7 mouse cellular contexts compared by ENCODE assay signal in the genomic region with DNA sequence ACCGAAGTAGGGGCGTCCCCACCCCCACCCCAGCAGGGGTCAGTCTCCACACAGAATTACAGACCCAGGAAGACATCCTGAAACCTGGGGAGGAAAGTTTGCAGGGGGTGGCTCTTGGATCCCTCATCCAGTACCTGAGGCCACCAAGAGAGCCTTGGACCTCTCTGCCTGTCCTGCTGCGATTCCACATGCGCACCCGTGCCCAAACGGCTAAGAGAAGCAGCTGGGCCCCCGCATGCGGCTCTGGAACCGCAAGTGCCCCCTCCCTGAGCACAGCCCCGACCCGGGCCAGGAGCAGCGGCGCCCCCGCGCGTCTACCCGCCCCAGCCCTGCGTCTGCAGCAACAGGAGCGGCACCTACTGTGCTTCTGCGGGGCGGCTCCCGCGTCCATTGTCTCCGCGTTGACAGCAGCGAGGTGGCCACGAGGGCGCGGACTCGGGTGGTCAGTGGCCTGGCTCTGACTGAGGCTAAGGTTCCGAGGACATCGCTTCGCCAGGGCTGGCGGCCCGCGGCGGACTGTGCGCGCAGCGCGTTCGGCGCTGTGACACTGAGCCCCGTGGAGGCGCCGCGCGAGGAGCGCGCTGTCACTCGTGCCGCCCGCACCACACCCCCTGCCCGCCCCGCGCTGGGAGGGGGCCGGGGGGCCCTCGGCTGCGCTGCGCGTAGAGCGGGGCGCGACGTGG. TPM values are rescaled to one million over a fixed set of nuclear protein-coding genes. Genes with fewer than 3 reads are reported as not detected.
DNase-seq lines count a peak whose midpoint lies in the region; ATAC-seq and TF ChIP-seq lines count a peak whose summit lies in the region.

No protein-coding gene starts in this region.

- H3K4me2 ChIP-seq in liver, embryonic 11.5 days, result peak overlapping the region; percentile 55
- H3K4me2 ChIP-seq in liver, postnatal 0 days (ENCODE audit: low read depth, low read length), result no peak overlapping the region
- peak overlapping the region; percentile 83 for H3K4me2 ChIP-seq in embryonic facial prominence, embryonic 15.5 days (replicated peaks)
- peak overlapping the region; percentile 82 for H3K4me2 ChIP-seq in hindbrain, postnatal 0 days (ENCODE audit: low read depth, low read length)

- no peak for DNase-seq in liver, embryonic 11.5 days (ENCODE audit: low spot score)
- DNase-seq in liver, postnatal 0 days, result no peak
- DNase-seq in hindbrain, postnatal 0 days (ENCODE audit: low spot score), result peak; percentile 57
- peak; percentile 53 to 62 for DNase-seq in right cerebral cortex, adult 2 months (ENCODE audit: low spot score in 2 of 2)
- no peak for DNase-seq in adrenal gland, adult 2 months

- TF ChIP-seq EP300 in liver, postnatal 0 days (IDR thresholded peaks at IDR 0.05; ENCODE audit: low read depth), result no peak

- H3K9me3 ChIP-seq in liver, embryonic 11.5 days (ENCODE audit: control insufficient read depth, low read length), result no peaks in the 10 kb centered on the region
- H3K9me3 ChIP-seq in liver, postnatal 0 days (ENCODE audit: low read length), result no peaks in the 10 kb centered on the region
- H3K9me3 ChIP-seq in embryonic facial prominence, embryonic 15.5 days (replicated peaks), result no peaks in the 10 kb centered on the region
- no peaks in the 10 kb centered on the region for H3K9me3 ChIP-seq in hindbrain, postnatal 0 days (ENCODE audit: low read length)

- no peak overlapping the region for H3K9ac ChIP-seq in liver, embryonic 11.5 days (ENCODE audit: low read depth, low read length)
- H3K9ac ChIP-seq in liver, postnatal 0 days (replicated peaks), result no peak overlapping the region
- H3K9ac ChIP-seq in embryonic facial prominence, embryonic 15.5 days, result no peak overlapping the region
- H3K9ac ChIP-seq in hindbrain, postnatal 0 days (replicated peaks; ENCODE audit: low read length), result peak overlapping the region; percentile 70

- no peak for TF ChIP-seq CTCF in liver, postnatal 0 days (IDR thresholded peaks at IDR 0.05; ENCODE audit: low read depth)
- TF ChIP-seq CTCF in hindbrain, postnatal 0 days (IDR thresholded peaks at IDR 0.05; ENCODE audit: low read depth), result no peak

- no peaks in the 10 kb centered on the region for H3K36me3 ChIP-seq in liver, embryonic 11.5 days (ENCODE audit: control insufficient read depth, insufficient read depth, low read length)
- H3K36me3 ChIP-seq in liver, postnatal 0 days (replicated peaks; ENCODE audit: insufficient read depth, low read length), result no peaks in the 10 kb centered on the region
- no peaks in the 10 kb centered on the region for H3K36me3 ChIP-seq in embryonic facial prominence, embryonic 15.5 days
- no peaks in the 10 kb centered on the region for H3K36me3 ChIP-seq in hindbrain, postnatal 0 days (ENCODE audit: insufficient read depth, low read length)

- H3K4me3 ChIP-seq in liver, embryonic 11.5 days (ENCODE audit: low read depth, low read length), result peak overlapping the region; percentile 29
- no peak overlapping the region for H3K4me3 ChIP-seq in liver, postnatal 0 days (ENCODE audit: low read depth, low read length)
- H3K4me3 ChIP-seq in embryonic facial prominence, embryonic 15.5 days (replicated peaks), result peak overlapping the region; percentile 40
- peak overlapping the region; percentile 50 for H3K4me3 ChIP-seq in hindbrain, postnatal 0 days (ENCODE audit: low read length)

- no peak for ATAC-seq in liver, embryonic 11.5 days (replicated peaks; ENCODE audit: low FRiP score)
- ATAC-seq in liver, postnatal 0 days, result no peak
- no peak for ATAC-seq in embryonic facial prominence, embryonic 15.5 days (ENCODE audit: insufficient number of reproducible peaks, low FRiP score, low TSS enrichment, low read depth)
- peak; percentile 55 for ATAC-seq in hindbrain, postnatal 0 days
- no peak for ATAC-seq in CD4-positive, CD25-positive, alpha-beta regulatory T cell, adult 4 months

- H3K4me1 ChIP-seq in liver, embryonic 11.5 days (replicated peaks; ENCODE audit: control insufficient read depth, insufficient read depth, low read length), result no peaks in the 10 kb centered on the region
- no peaks in the 10 kb centered on the region for H3K4me1 ChIP-seq in liver, postnatal 0 days (ENCODE audit: insufficient read depth)
- peaks cover 10% of the 10 kb centered on the region for H3K4me1 ChIP-seq in embryonic facial prominence, embryonic 15.5 days
- H3K4me1 ChIP-seq in hindbrain, postnatal 0 days (ENCODE audit: insufficient read depth, low read length), result peaks cover 24% of the 10 kb centered on the region

- H3K27me3 ChIP-seq in liver, embryonic 11.5 days (replicated peaks; ENCODE audit: control insufficient read depth, insufficient read depth, low read length), result peaks cover 60% of the 10 kb centered on the region
- H3K27me3 ChIP-seq in liver, postnatal 0 days (ENCODE audit: insufficient read depth, low read length), result peaks cover 42% of the 10 kb centered on the region
- H3K27me3 ChIP-seq in embryonic facial prominence, embryonic 15.5 days, result peaks cover 61% of the 10 kb centered on the region
- H3K27me3 ChIP-seq in hindbrain, postnatal 0 days (ENCODE audit: insufficient read depth, low read length), result 0 out of 2 replicates have a peak, but pooled peaks cover 3% of the 10 kb centered on the region

- H3K27ac ChIP-seq in liver, embryonic 11.5 days (ENCODE audit: low read depth, low read length), result no peak overlapping the region
- no peak overlapping the region for H3K27ac ChIP-seq in liver, postnatal 0 days (ENCODE audit: low read depth)
- no peak overlapping the region for H3K27ac ChIP-seq in embryonic facial prominence, embryonic 15.5 days (replicated peaks)
- peak overlapping the region; percentile 48; the same call in 1 of the 2 replicates for H3K27ac ChIP-seq in hindbrain, postnatal 0 days

- WGBS in liver, embryonic 11.5 days, result 4% methylated on average over 62 of the region's 65 CpGs
- WGBS in liver, postnatal 0 days (ENCODE audit: insufficient replicate concordance), result 4% methylated on average over 62 of the region's 65 CpGs
- 4% methylated on average over 65 of the region's 65 CpGs for WGBS in embryonic facial prominence, embryonic 15.5 days
- WGBS in hindbrain, postnatal 0 days, result 2% methylated on average over 65 of the region's 65 CpGs

RNA-seq across cellular contexts. Expression of gene Plch2, which starts 13.8 kb away (rescaled TPM):
- polyA plus RNA-seq in liver, embryonic 11.5 days (2014; fragmentation: Nextera tagmentation; extraction: Ambion mirVana), result 0.12 and 0.43 TPM in 2 replicates
- 0.04 TPM in 1 of 2 replicates, not detected in the other for polyA plus RNA-seq in liver, postnatal 0 days (2015; fragmentation: Nextera tagmentation; extraction: Ambion mirVana)
- polyA plus RNA-seq in embryonic facial prominence, embryonic 15.5 days (2015; fragmentation: Nextera tagmentation; extraction: Ambion mirVana), result 22.4 and 24.4 TPM in 2 replicates
- total RNA-seq in hindbrain, postnatal 0 days (2014; rRNA removed), result 45.7 and 48.8 TPM in 2 replicates
- 12.5 and 12.8 TPM in 2 replicates for polyA plus RNA-seq in hindbrain, postnatal 0 days (2015; fragmentation: Nextera tagmentation; extraction: Ambion mirVana)
- not detected for polyA plus RNA-seq in CD4-positive, CD25-positive, alpha-beta regulatory T cell, adult 4 months (2017; shearing (Covaris generic))
- under 1 TPM; 0.40 to 0.83 TPM for total RNA-seq in adrenal gland, adult 2 months (2021)
- polyA plus RNA-seq in adrenal gland, adult 2 months (2012; rRNA removed), result 4.4 and 4.8 TPM in 2 replicates

RNA-seq across cellular contexts. Expression of gene Pex10, which starts 24.1 kb away (rescaled TPM):
- 7.2 and 9.0 TPM in 2 replicates for polyA plus RNA-seq in liver, embryonic 11.5 days (2014; fragmentation: Nextera tagmentation; extraction: Ambion mirVana)
- polyA plus RNA-seq in liver, postnatal 0 days (2015; fragmentation: Nextera tagmentation; extraction: Ambion mirVana), result 5.9 and 6.8 TPM in 2 replicates
- polyA plus RNA-seq in embryonic facial prominence, embryonic 15.5 days (2015; fragmentation: Nextera tagmentation; extraction: Ambion mirVana), result 21.6 and 22.1 TPM in 2 replicates
- total RNA-seq in hindbrain, postnatal 0 days (2014; rRNA removed), result 12.8 and 20.2 TPM in 2 replicates
- polyA plus RNA-seq in hindbrain, postnatal 0 days (2015; fragmentation: Nextera tagmentation; extraction: Ambion mirVana), result 15.4 and 15.9 TPM in 2 replicates
- 10 to 100 TPM in 1 of 2 experiments, 1 to 10 TPM in 1; 9.7 to 10.4 TPM for polyA plus RNA-seq in CD4-positive, CD25-positive, alpha-beta regulatory T cell, adult 4 months (2017; shearing (Covaris generic))
- 10 to 100 TPM; 17.9 to 23.9 TPM for total RNA-seq in adrenal gland, adult 2 months (2021)
- polyA plus RNA-seq in adrenal gland, adult 2 months (2012; rRNA removed), result 37.4 and 46.2 TPM in 2 replicates

RNA-seq across cellular contexts. Expression of gene Rer1, which starts 43.4 kb away (rescaled TPM):
- polyA plus RNA-seq in liver, embryonic 11.5 days (2014; fragmentation: Nextera tagmentation; extraction: Ambion mirVana), result 163 and 168 TPM in 2 replicates
- 111 and 118 TPM in 2 replicates for polyA plus RNA-seq in liver, postnatal 0 days (2015; fragmentation: Nextera tagmentation; extraction: Ambion mirVana)
- 157 and 164 TPM in 2 replicates for polyA plus RNA-seq in embryonic facial prominence, embryonic 15.5 days (2015; fragmentation: Nextera tagmentation; extraction: Ambion mirVana)
- total RNA-seq in hindbrain, postnatal 0 days (2014; rRNA removed), result 85.4 and 93.5 TPM in 2 replicates
- polyA plus RNA-seq in hindbrain, postnatal 0 days (2015; fragmentation: Nextera tagmentation; extraction: Ambion mirVana), result 129 and 136 TPM in 2 replicates
- 100 to 1,000 TPM in 1 of 2 experiments, 10 to 100 TPM in 1; 84.8 to 110 TPM for polyA plus RNA-seq in CD4-positive, CD25-positive, alpha-beta regulatory T cell, adult 4 months (2017; shearing (Covaris generic))
- total RNA-seq in adrenal gland, adult 2 months (2021), result 100 to 1,000 TPM; 114 to 115 TPM
- 49.1 and 58.4 TPM in 2 replicates for polyA plus RNA-seq in adrenal gland, adult 2 months (2012; rRNA removed)

RNA-seq across cellular contexts. Expression of gene Morn1, which starts 43.6 kb away (rescaled TPM):
- 3.4 and 3.5 TPM in 2 replicates for polyA plus RNA-seq in liver, embryonic 11.5 days (2014; fragmentation: Nextera tagmentation; extraction: Ambion mirVana)
- 2.2 TPM in 2 replicates for polyA plus RNA-seq in liver, postnatal 0 days (2015; fragmentation: Nextera tagmentation; extraction: Ambion mirVana)
- polyA plus RNA-seq in embryonic facial prominence, embryonic 15.5 days (2015; fragmentation: Nextera tagmentation; extraction: Ambion mirVana), result 7.7 and 8.7 TPM in 2 replicates
- 0.86 and 9.0 TPM in 2 replicates for total RNA-seq in hindbrain, postnatal 0 days (2014; rRNA removed)
- 8.9 and 10.0 TPM in 2 replicates for polyA plus RNA-seq in hindbrain, postnatal 0 days (2015; fragmentation: Nextera tagmentation; extraction: Ambion mirVana)
- polyA plus RNA-seq in CD4-positive, CD25-positive, alpha-beta regulatory T cell, adult 4 months (2017; shearing (Covaris generic)), result 1 to 10 TPM; 1.9 to 4.5 TPM
- 1 to 10 TPM; 5.5 to 5.9 TPM for total RNA-seq in adrenal gland, adult 2 months (2021)
- 14.2 and 18.8 TPM in 2 replicates for polyA plus RNA-seq in adrenal gland, adult 2 months (2012; rRNA removed)

Comparison
In these comparisons a context has a peak if more than half of its experiments do, and no peak if none do; other contexts are left out.
1. DNase-seq: peak in hindbrain, postnatal 0 days (single experiment) and right cerebral cortex, adult 2 months (2 of 2); none in liver, embryonic 11.5 days (single experiment), liver, postnatal 0 days (single experiment) and adrenal gland, adult 2 months (single experiment).